Mouse (Mus musculus): ENCODE measurements around the gene Bag1. TPM values are rescaled to one million over a fixed set of nuclear protein-coding genes. Genes with fewer than 3 reads are reported as not detected.

Bag1 gene
- polyA plus RNA-seq, 1 experiment from 2014 or later = 181 TPM

DNA sequence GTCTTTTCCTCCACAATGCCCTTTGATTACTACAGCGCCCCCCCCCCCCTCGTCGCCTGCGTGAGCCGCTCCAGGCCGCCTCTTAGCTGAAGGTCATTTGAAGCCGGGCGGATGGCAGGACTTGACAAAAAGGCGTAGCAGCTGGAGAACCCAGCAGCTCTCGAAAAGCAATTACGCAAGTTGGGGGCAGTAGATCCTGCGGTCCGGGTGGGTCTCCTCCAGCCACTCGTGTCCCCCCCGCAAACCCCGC, 22.4 kb upstream of the Bag1 start:
- Histone ChIP-seq H3K27me3 (no peaks in the 10 kb centered on the region), H3K4me1 (replicated peaks) (peaks cover 25% of the 10 kb centered on the region), H3K4me2 (peak overlapping the region; percentile 81), H3K9ac (peak overlapping the region; percentile 84), H3K9me3 (replicated peaks) (no peaks in the 10 kb centered on the region), H3K27ac (peak overlapping the region; percentile 95), H3K36me3 (peaks cover 9% of the 10 kb centered on the region), H3K4me3 (peak overlapping the region; percentile 85)
- 0% methylated on average over 16 of the region's 16 CpGs for WGBS
- no peak; the same call in 1 of the 2 replicates for ATAC-seq (replicated peaks; ENCODE audit: insufficient number of reproducible peaks, insufficient read depth, low FRiP score, low read depth)

DNA sequence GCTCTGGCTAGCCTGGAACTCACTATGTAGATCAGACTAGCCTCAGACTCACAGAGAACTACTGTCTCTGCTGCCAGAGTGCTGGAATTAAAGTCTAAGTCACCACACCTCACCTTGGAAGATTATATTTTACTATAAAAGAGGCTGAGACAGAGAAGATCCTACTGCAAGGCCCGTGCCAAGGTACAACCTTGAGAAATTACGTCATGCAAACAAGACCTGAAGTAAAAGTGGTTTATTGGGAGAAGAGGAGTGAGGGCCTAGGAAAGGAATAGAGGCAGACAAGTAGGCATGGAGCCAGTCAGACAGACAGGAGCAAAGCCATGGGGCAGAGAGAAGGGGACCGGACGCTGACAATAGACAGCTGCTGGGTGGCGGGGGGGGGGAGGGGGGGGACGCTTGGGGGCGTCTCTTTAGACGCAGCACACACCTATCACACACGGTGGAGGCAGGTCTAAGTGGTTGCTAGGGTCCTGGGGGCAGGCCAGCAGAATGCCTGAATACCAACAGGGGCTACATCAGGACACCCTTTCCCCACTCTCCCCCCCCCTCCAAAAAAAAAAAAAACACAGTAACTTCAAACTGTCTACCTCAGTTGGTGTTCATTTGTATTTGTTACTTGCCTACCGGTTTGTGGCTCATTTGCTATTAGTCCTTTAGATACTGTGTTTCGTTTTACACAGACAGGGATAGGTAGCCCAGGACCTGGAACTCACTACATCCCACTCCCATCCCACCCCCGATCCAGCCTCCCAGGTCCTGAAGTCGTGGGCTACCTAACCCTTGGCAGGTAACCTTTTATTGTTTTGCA, 21.9 kb upstream of the Bag1 start:
- Histone ChIP-seq H3K9me3 (replicated peaks) (no peaks in the 10 kb centered on the region), H3K27ac (peak overlapping the region; percentile 95), H3K9ac (peak overlapping the region; percentile 84), H3K27me3 (no peaks in the 10 kb centered on the region), H3K36me3 (peaks cover 9% of the 10 kb centered on the region), H3K4me1 (replicated peaks) (peaks cover 25% of the 10 kb centered on the region), H3K4me2 (peak overlapping the region; percentile 81), H3K4me3 (peak overlapping the region; percentile 85)
- WGBS = 12% methylated on average over 10 of the region's 13 CpGs
- 0 out of 2 replicates have a peak, but pooled peaks have one; percentile 2 for ATAC-seq (replicated peaks; ENCODE audit: insufficient number of reproducible peaks, insufficient read depth, low FRiP score, low read depth)

DNA sequence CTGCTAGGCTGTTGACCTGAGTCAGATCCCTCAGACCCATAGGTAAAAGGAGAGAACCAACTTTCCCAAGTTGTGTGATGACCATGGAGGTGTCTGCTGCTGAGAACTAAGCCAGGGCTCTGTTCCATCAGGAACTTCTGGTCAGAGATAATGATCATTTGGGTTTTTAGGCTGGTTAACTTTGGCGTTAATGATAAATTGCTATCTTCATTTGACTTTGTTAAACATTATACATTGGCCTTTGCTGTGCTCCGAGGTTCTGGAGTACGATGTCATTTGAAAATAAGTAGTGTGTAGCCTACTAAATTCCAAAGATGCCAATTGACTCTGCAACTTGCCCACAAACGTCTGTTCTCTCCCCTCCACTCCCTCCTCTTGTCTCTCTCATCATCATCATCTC, 21.1 kb upstream of the Bag1 start:
- no peak overlapping the region for H3K4me3 ChIP-seq
- H3K4me1 ChIP-seq (replicated peaks) = peaks cover 25% of the 10 kb centered on the region
- H3K9ac ChIP-seq = no peak overlapping the region
- no peak for ATAC-seq (replicated peaks; ENCODE audit: insufficient number of reproducible peaks, insufficient read depth, low FRiP score, low read depth)
- no peak overlapping the region for H3K4me2 ChIP-seq
- H3K9me3 ChIP-seq (replicated peaks) = no peaks in the 10 kb centered on the region
- no peak overlapping the region for H3K27ac ChIP-seq
- H3K27me3 ChIP-seq = no peaks in the 10 kb centered on the region
- 67% methylated on average over 4 of the region's 4 CpGs for WGBS
- H3K36me3 ChIP-seq = peaks cover 14% of the 10 kb centered on the region

DNA sequence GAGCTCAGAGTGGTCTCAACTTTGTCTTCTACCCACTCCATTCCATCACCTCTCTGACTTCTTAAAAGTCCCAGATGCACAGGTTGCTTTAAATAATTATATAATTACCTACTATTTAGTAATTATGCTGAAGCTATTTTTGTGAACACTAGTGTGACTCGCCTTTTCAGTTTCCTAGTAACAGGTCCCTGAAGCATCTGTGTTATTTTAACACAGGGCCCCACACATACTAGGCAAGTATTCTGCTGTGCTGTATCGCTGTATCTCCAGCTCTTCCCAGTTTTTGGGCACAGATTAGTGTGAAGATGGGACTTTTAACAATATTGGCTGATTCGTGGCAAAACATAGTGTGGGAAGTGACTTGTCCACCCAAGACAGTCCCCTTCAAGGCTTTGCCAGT, 15.4 kb upstream of the Bag1 start:
- Histone ChIP-seq H3K4me2 (no peak overlapping the region), H3K36me3 (peaks cover 62% of the 10 kb centered on the region), H3K9ac (no peak overlapping the region), H3K27ac (no peak overlapping the region), H3K27me3 (no peaks in the 10 kb centered on the region), H3K4me1 (replicated peaks) (no peaks in the 10 kb centered on the region), H3K4me3 (no peak overlapping the region), H3K9me3 (replicated peaks) (no peaks in the 10 kb centered on the region)
- WGBS = 82% methylated on average over 3 of the region's 3 CpGs
- ATAC-seq (replicated peaks; ENCODE audit: insufficient number of reproducible peaks, insufficient read depth, low FRiP score, low read depth) = no peak

DNA sequence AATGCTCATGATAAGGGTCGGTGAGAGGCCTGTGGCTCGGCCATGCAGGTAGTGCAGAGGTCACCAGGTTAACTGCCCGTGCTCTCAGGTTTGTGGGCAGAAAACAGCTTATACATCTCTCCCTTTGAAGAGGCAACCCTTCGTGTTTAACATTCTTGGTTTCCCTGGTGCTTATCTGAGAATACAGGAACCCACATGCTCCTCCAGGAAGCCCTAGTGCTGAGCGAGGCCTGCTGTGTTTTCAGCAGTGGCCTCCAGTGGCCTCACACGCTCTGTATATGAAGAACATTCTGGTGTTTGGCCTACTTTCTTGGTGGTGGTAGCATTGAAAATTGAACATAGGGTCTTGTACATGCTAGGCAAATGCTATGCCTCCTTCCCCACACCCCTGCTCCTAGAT, 7.8 kb upstream of the Bag1 start:
- no peak for ATAC-seq (replicated peaks; ENCODE audit: insufficient number of reproducible peaks, insufficient read depth, low FRiP score, low read depth)
- Histone ChIP-seq H3K4me2 (no peak overlapping the region), H3K36me3 (peaks cover 82% of the 10 kb centered on the region), H3K4me1 (replicated peaks) (no peaks in the 10 kb centered on the region), H3K9ac (no peak overlapping the region), H3K9me3 (replicated peaks) (no peaks in the 10 kb centered on the region), H3K27me3 (no peaks in the 10 kb centered on the region), H3K4me3 (no peak overlapping the region), H3K27ac (no peak overlapping the region)
- 69% methylated on average over 6 of the region's 6 CpGs for WGBS

DNA sequence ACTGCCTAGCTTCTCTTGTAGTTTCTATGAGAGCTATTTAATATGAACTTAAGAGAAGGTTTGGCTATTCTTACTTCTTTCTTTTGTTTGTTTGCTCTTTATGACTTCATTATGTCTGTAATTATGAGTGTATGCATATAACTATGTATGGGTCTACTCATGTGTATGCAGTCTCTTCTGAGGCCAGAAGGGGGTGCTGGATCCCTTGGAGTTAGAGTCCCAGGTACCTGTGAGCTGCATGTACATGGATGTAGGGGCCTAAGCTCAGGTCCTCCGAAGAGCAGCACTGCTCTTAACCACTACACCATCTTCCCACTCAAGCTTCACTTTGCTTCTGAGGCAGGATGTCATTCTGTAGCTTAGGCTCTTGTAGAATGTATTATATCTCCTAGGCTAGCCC, 5.4 kb upstream of the Bag1 start:
- no peaks in the 10 kb centered on the region for H3K27me3 ChIP-seq
- H3K4me1 ChIP-seq (replicated peaks) = peaks cover 8% of the 10 kb centered on the region
- 87% methylated on average over 1 of the region's 1 CpGs for WGBS
- H3K27ac ChIP-seq = no peak overlapping the region
- H3K36me3 ChIP-seq = peaks cover 70% of the 10 kb centered on the region
- no peak for ATAC-seq (replicated peaks; ENCODE audit: insufficient number of reproducible peaks, insufficient read depth, low FRiP score, low read depth)
- no peak overlapping the region for H3K4me3 ChIP-seq
- H3K9me3 ChIP-seq (replicated peaks) = no peaks in the 10 kb centered on the region
- no peak overlapping the region for H3K9ac ChIP-seq
- H3K4me2 ChIP-seq = no peak overlapping the region

DNA sequence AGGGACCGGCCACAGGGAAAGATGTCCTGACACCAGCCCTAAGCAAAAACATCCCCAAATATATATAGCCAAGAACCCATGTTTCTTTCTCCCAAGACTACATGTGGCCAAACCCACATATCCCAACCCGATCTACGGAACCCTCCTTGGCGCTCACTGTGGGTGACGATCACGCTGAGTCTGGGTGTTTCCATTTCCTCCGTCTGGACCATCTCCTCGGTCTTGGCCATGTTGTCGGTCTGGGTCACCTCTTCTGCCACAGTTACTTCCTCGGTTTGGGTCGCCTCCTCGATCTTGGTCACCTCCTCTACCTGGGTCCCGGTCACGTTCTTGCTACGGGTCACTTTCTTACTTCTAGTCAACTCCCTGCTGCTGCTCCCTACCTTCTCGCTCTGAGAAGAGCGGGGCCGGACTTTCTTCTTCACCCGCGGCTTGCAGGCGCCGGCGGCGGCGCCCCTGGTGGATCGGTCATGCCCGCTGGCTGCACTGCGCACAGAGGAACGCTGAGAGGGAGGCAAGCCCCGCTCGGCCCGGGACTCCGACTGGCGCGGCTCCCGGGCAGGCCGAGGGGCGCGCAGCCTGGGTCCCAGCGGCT, 432 bp downstream of the Bag1 start:
- H3K9me3 ChIP-seq (replicated peaks) = no peaks in the 10 kb centered on the region
- peak overlapping the region; percentile 92 for H3K9ac ChIP-seq
- H3K4me2 ChIP-seq = peak overlapping the region; percentile 72
- H3K4me3 ChIP-seq = peak overlapping the region; percentile 80
- H3K4me1 ChIP-seq (replicated peaks) = peaks cover 22% of the 10 kb centered on the region
- H3K27me3 ChIP-seq = no peaks in the 10 kb centered on the region
- under 1% methylated on average over 40 of the region's 40 CpGs for WGBS
- peaks cover 52% of the 10 kb centered on the region for H3K36me3 ChIP-seq
- peak overlapping the region; percentile 89 for H3K27ac ChIP-seq
- peak; percentile 60; the same call in 1 of the 2 replicates for ATAC-seq (replicated peaks; ENCODE audit: insufficient number of reproducible peaks, insufficient read depth, low FRiP score, low read depth)

DNA sequence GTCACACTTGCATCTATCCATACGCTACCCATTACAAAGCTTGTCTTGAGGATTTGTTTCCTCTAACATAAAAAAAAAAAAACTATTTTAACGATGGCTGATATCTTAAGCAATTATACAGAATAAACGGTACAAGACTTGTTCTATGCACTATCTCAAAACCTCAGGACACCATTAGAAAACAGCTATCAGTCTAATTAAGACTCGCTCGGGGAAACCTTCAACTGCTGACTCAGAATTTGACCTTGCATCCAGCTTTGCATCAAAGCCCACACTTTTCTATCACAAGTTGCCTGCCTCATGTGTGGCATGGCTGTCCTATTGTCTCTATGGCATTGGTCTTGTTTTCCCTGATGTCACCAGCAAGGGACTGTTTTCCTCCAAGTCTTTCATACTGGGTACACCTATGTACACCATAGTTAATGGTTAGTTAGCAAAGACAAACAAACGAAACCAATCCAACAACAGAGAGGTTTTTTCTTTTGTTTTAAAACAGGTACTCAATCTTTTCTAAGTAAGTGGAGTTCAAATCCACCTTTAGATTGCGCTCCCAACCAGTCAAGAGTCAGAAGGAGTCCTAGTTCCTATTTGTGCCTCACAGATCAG, 1.5 kb downstream of the Bag1 start:
- Histone ChIP-seq H3K36me3 (peaks cover 54% of the 10 kb centered on the region), H3K4me1 (replicated peaks) (peaks cover 22% of the 10 kb centered on the region), H3K4me2 (peak overlapping the region; percentile 72), H3K27ac (no peak overlapping the region), H3K9me3 (replicated peaks) (no peaks in the 10 kb centered on the region), H3K4me3 (peak overlapping the region; percentile 80), H3K9ac (peak overlapping the region; percentile 92), H3K27me3 (no peaks in the 10 kb centered on the region)
- ATAC-seq (replicated peaks; ENCODE audit: insufficient number of reproducible peaks, insufficient read depth, low FRiP score, low read depth) = no peak
- 80% methylated on average over 7 of the region's 7 CpGs for WGBS

DNA sequence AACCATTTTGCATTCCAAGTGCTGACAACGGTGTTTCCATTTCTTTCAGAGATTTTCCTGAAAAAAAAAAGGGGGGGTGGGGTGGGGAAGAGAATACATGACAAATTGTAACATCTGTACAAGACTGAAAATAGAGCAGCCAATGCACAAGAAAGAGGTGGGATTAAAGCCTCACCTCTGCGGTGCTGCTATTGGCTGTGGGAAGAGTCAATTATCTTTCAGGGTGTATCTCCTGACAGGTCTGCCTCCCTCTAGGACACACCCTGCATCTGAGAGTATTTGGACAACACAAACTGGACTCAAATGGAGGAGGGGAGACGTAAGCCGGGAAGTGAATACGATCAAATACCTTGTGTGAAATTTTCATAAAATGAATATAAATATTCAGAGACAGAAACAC, 4.4 kb downstream of the Bag1 start:
- Histone ChIP-seq H3K4me3 (no peak overlapping the region), H3K4me1 (replicated peaks) (peaks cover 15% of the 10 kb centered on the region), H3K9me3 (replicated peaks) (no peaks in the 10 kb centered on the region), H3K27ac (no peak overlapping the region), H3K27me3 (no peaks in the 10 kb centered on the region), H3K9ac (no peak overlapping the region), H3K36me3 (peaks cover 71% of the 10 kb centered on the region), H3K4me2 (no peak overlapping the region)
- no peak for ATAC-seq (replicated peaks; ENCODE audit: insufficient number of reproducible peaks, insufficient read depth, low FRiP score, low read depth)
- WGBS = 94% methylated on average over 5 of the region's 5 CpGs

DNA sequence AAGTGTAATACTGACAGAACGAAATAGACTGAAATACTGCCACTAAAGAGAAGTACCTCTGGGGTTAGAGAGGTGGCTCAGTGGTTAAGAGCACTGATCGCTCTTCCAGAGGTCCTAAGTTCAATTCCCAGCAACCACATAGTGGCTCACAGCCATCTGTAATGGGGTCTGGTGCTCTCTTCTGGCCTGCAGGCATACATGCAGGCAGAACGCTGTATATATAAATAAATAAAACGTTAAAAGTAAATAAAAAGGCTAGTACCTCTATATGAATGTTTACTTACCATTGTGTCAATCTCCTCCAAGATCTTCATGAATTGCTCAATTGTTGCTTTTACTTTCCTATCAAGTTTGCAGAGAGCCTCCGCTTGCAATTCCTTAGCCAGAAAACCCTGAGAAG, 9.3 kb downstream of the Bag1 start:
- 94% methylated on average over 5 of the region's 5 CpGs for WGBS

DNA sequence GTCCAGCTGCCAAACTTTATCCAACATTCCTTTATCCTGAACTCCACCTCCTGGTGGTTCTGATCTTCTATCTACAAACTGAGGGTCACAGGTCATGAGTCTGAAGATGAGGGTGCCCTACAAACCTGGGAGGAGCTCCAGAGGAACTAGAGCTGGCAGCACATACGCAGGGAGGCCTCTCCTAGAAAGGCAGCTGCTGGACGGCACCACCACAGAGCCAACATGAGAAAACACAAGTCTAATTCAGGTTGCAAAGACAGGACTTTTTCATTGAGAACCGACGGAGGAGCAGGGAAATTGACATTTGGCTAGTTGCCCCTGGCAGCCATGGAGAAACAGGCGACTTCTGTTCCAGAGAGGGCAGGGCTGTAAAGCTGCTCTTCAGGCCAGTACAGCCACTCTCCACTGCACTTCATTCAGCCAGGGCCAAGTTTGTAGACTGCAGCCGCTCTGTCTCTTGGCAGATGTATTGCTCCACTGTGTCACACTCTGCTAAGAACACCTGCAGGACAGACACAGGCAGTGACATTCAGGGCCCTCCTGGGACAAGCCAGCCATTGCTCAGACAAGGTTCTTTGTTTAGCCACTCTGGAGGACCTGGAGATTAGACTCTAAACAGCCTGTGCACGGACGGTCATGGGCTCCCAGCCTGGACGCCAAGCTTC, 11.8 kb downstream of the Bag1 start:
- Histone ChIP-seq H3K36me3 (peaks cover 80% of the 10 kb centered on the region), H3K27me3 (no peaks in the 10 kb centered on the region), H3K4me2 (no peak overlapping the region), H3K4me3 (no peak overlapping the region), H3K27ac (no peak overlapping the region), H3K9me3 (replicated peaks) (no peaks in the 10 kb centered on the region), H3K9ac (no peak overlapping the region), H3K4me1 (replicated peaks) (no peaks in the 10 kb centered on the region)
- whole genome bisulfite sequencing = 68% methylated on average over 9 of the region's 9 CpGs
- ATAC-seq (replicated peaks; ENCODE audit: insufficient number of reproducible peaks, insufficient read depth, low FRiP score, low read depth) = no peak

More for the DNA sequence above, 9.3 kb downstream of the Bag1 start:
- peaks cover 89% of the 10 kb centered on the region for H3K36me3 ChIP-seq
- no peak overlapping the region for H3K4me2 ChIP-seq
- H3K27ac ChIP-seq = no peak overlapping the region
- no peak overlapping the region for H3K9ac ChIP-seq
- no peak for ATAC-seq (replicated peaks; ENCODE audit: insufficient number of reproducible peaks, insufficient read depth, low FRiP score, low read depth)
- H3K9me3 ChIP-seq (replicated peaks) = no peaks in the 10 kb centered on the region
- H3K4me1 ChIP-seq (replicated peaks) = no peaks in the 10 kb centered on the region
- no peak overlapping the region for H3K4me3 ChIP-seq
- no peaks in the 10 kb centered on the region for H3K27me3 ChIP-seq
